Mouse (Mus musculus) monocyte, adult 5-6 weeks (primary cell): Measurements from ENCODE around the gene Ppil1. TPM values are rescaled to one million over a fixed set of nuclear protein-coding genes. Genes with fewer than 3 reads are reported as not detected.
A peak's percentile ranks its signal among the peaks of the same experiment; 100 is the strongest.

Experiments used
- ATAC-seq: fragments of 153-309, 156-312 bp; replicated peaks from 2 replicates; pipeline ENCODE4 v1.8.0; 2017; ENCODE audit warnings: mild to moderate bottlenecking; ENCODE audit not compliant: low TSS enrichment, insufficient number of reproducible peaks, severe bottlenecking, poor library complexity, low FRiP score
- total RNA-seq: library from RNA; stranded (forward); fragments of 200-1000, 200-491, 200-594 nt; gene quantifications from 3 replicates; pipeline ENCODE4 v1.2.3, GENCODE M21; 2017

The Ppil1 gene
- 12.7 to 24.2 TPM (median 17.9 TPM) in 3 replicates for total RNA-seq

DNA sequence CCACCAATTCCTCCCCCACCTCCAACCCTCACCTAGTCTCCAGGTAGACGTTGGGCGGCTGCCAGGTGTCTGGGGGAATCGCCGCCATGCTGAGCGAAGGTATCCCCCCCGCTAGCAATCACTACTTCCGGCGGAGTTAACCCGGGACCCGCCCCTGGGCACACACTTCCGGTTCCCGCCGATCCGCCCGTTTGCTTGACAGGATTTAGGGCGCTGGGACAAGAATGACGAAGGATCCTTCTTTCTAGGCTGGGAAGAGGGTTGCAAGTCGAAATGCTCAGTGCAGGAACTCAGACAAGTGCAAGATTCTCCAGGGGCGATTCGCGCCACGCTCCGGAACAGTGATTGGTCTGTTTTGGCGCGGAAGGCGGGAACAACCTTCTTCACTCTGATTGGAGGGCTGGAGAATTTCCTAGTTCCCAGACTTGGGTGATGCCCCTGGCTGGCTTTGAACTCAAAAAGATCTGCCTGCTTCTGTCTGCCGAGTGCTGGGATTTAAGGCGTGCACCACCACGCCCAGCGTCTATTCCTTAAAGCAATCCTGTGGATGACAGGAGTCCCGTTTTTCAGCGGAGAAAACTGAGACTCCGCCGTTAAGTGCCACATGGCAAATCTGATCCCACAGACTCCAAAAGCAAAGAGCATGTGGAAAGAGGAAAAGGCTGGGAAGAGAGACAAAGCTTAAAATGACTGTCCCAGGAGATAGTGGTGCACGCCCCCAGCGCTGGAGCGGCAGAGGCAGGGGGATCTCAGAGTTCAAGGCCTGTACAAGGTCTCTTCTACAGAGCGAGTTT, at the start of gene Ppil1:
Ppil1 (minus strand) TSS at position 347 of the 794 bp plus-strand sequence.
- ATAC-seq, result peak; percentile 57

DNA sequence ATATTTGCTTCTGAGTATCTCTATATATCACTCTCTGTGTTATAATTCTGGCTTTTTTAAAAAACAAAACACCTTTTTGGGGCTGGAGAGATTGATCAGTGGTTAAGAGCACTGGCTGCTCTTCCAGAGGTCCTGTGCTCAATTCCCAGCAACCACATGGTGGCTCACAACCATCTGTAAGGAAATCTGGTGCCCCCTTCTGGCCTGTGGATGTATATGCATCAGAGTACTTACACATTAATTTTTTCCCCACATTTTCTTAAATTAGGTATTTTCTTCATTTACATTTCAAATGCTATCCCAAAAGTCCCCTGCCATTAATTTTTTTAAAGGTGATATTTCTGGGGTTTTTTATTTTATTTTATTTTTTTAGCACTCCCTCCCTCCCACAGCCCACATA, 49.3 kb upstream of the Ppil1 start:
- no peak for ATAC-seq

DNA sequence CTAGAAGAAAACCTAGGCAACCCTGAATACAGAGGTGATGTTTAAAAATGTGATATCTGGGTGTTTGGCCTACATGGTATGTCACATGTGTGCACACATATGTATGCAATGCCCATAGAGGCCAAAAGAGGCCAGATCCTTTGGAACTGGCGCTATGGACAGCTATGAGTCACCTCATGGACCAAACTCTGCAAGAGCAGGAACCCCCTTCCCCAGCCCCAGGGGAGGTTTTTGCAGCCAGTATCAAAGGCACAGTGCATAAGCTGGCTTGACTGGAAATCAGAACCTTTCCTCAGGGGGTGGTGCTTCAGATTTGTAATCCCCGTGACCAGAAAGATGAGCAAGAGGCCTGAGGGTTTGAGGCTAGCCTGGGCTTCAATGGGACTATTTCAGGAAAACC, 48.1 kb upstream of the Ppil1 start:
- ATAC-seq, result no peak

DNA sequence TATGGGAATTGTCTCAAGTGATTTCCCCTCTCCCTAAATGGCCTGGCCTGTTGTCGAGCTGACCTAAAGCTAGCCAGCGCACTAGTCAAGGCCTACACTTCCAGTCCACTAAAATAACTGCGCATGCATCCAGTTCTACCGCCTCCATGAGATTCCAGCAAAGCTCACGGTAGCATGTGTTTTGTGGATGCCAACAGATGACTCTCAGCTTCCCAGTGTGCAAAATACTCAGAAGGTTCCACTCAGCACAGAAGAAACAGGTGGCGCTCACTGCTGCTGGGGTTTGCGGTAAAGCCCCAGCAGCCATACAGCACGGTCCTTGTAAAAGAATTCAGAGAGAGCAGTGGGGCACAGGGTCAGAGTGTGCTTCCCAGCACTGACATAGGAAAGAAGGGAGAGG, 47.6 kb upstream of the Ppil1 start:
- no peak for ATAC-seq

DNA sequence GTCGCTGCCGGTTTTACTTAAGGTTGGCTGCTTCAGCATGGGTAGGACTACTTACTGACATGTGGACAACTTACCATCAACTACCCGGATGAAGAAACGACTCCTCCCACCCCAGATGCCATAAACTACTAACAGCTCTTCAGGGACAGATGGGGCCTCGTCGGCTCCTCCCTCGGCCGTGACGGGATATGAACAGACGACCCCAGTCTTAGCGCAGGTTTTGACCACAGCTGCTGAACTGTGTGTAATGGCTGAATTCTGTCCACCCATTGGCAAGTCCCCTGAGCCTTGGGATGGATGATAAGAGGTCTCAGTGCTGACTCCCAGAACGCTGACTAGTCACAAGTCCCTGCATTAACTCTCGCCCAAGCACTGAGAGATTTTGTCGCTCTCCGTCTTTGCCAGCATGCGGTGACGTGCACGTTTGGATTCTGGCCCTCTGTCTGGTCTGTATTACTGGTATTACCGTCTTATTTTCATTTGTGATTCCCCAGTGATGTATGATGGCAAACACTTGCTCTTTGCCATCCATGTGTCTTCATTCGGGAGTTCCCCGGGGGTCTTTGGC, 46.2 kb upstream of the Ppil1 start:
- no peak for ATAC-seq

DNA sequence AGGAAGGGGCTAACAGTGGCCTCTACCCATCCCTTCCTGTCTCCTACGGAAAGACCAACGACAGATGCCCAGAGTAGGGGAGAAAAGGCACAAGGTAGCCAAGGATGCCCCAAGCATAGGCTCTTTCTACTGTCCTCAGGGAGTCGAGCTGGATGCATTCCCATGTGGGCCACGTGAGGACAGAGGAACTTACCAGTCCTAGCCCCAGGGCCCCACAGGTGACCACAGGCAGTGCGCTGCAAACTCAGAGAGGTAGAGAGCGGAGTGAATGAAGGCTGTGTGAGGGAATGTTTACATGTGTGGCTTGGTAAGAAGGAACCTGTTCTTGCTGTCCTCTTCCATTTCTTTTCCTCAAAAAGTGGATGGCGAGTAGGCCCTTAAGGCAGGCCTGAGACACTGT, 41.9 kb upstream of the Ppil1 start:
- no peak for ATAC-seq

DNA sequence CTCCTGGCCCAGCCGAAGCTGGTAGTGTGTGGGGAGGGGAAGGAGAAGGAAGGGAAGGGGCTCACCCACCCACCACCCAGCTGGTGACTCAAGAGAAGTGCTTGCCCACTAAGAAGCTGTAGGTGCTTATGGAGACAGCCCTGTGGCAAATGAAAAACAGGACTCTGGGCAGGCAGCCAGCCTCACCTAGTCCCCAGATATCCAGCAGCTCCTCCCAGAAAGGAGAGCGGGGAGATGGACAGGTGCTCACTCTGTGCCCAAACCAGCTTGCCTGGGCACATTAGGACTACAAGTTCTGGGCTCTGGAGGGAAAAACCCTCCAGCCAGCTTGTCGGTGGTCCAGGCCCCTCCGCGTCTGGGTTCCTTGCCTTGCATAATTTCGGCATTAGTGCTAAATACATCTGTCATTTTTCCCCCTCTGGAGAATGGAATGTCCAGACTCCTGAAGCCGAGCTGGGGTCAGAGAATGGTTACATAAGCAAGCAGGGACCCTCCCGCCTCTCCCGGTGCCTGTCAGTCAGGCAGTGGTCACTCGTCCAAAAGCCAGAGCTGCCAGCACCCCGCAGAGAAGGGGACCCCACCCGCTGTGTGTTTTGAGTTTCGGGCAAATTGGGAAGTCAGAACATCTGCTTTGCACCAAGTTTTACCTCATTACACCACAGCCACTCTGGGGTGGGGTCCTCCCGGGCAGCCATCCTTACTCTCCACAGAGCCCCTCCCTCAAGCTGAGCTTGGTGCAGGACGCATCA, 41.2 kb upstream of the Ppil1 start:
- no peak for ATAC-seq

DNA sequence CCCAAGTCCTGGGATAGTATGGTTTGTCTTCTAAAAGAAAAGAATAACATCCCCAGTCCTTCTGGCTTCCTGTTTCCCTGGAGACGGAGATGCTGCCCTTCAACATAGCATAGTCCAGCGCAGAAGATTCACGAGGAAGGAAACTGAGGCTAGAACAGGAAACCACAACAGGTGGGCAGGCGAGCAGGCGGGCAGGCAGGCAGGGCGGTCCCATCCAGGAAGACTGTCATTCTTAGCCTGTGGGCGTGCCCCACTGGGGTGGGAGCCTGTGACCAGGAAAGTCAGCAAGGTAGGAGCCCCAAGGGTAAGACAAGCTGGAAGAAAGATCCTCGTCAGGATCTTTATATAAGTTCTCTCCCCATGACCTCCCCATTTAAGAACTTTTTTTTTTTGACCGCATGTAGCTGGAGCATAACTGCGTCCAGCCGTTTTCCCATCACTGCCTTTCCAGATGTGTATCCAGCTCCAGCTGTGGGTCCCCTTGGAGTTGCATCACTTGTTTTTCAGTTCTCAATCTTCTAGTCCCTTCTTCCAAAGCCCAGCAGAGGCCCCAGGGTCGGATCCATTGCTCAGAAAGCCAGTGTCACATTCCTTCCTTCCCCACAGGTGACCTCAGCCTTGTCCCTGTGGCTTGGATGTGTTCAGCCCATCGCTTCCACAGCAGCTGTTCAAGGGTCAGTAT, 40.5 kb upstream of the Ppil1 start:
- ATAC-seq, result no peak; the same call in 1 of the 2 replicates

DNA sequence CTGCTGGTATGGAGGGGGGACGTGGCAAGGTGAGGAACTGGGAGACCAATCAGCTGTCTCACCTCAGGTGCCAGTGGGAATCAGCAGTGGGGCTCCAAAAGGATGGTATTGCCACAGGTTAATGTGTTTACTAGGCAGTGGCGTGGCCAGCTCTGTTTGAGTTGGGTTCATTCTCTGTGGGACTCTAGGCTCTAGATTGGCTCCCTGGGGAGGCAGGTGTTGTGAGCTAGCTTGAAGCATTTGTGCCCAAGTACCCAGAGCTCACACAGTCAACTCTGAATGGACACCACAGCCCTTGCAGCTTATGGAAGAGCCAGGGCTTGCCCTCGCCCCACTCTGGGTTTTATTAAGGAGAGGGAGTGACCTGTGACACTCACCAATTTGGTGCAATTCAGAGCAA, 39.9 kb upstream of the Ppil1 start:
- ATAC-seq, result no peak

DNA sequence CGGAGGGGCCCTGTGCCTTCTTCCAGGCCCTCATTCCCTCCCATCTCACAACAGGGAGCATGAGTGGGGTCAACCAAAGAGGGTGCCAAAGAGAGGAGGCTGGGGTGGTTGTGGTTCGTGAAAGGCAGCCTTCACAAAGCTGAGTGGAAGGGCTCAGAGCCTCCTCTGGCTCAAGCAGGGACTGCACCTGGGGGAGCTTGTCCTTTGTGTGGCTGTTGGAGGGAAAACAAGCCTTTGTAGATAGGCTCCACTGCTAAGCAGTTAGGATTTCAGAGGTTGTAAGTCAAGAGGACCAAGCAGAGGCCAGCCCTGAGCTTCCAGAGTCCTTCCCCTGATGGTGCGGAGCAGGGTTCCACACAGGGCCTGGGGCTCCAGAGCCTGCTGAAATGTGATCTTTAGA, 39.1 kb upstream of the Ppil1 start:
- no peak for ATAC-seq

DNA sequence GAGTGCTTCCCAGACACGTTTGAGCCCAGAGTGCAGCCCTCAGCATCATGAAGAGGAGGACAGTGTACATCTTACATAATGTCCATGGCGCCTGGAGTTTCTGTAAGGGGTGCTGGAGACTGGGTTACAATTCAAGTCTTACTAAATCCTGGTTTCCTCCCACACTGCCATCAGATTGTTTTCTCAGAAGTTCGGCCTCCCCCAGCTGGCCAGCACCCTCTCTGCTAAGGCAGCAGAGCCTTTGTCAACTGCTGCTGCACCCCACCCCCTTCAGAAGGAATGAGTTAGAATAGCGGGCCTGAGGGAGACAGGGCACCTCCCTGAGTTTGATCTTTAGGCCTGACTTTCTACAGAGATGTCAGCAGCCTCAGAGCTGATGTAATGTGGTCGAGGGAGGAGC, 38.2 kb upstream of the Ppil1 start:
- no peak for ATAC-seq

DNA sequence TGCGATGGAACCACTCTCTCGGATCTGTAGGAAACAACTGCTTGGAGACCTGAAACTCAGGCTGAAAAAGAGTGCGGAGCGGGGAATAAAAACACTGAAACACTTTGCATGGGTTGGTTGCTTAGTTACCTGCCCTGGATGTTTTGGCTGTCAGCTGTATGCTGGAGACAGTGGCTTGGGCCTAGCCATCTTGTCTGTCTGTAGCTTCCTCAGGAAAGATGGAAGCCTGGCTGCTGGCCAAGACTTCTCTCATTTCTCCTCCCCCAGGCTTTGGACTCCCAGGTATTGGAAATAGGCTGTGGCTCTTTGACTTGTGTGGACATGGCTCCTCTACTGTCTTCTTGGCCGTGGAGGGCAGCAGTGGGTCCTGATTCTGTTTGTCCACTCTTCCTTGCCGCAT, 37.4 kb upstream of the Ppil1 start:
- no peak for ATAC-seq

DNA sequence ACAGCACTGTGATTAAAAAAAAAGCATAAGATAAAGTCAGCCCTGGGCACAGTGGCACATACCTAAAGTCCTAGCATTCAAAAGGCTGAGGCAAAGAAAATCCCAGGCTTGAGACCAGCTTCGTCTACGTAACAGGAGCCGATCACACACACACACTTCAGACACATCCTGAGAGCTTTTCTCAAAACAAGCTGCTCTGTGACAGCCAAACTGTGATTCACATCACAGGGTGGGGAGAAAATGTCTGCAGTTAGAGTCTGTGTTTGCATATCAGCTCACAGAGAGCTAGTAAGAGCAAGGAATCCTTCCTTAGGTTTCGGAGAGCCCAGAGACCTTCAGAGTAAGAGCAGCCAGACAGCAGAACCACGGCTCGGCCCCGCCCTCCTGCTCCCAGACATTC, 36.9 kb upstream of the Ppil1 start:
- no peak for ATAC-seq

DNA sequence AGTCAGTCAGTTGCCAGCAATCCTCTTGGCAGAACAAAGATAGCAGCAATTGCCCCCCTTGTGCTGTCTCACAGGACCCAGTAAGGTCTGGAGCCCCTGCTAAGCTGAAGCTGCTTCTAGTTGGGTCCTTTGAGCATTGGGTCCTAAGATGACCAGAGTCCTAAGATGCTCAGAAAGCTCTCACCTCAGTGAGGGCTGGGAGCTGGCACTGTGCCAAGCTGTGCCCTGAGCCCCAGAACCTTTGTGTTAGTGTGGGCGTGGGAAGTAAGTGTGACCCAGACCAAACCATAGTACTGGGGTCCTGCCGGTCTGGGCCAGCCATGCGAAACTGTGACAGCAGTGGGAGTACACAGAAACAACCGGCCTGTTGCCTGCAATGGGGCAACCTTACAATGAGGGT, 35.3 kb upstream of the Ppil1 start:
- no peak for ATAC-seq

DNA sequence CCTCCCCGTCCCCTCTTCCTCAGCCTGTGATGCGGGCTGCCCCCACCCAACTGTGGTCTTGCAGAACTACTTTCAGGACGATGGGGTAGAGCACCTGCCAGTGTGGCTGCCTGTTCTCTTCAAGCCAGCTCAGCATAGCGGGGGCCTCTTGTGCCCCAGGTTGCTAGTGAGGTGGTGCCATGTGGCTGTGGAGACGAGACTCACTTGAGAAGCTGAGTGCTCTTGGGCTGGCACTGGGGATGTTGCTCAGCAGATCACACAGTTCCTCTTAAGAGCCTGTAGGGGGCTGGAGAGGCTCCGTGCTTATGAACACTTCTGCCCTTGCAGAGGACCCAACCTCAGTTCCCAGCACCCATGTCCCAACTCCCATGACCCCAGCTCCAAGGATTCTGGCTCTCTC, 33.8 kb upstream of the Ppil1 start:
- ATAC-seq, result no peak

DNA sequence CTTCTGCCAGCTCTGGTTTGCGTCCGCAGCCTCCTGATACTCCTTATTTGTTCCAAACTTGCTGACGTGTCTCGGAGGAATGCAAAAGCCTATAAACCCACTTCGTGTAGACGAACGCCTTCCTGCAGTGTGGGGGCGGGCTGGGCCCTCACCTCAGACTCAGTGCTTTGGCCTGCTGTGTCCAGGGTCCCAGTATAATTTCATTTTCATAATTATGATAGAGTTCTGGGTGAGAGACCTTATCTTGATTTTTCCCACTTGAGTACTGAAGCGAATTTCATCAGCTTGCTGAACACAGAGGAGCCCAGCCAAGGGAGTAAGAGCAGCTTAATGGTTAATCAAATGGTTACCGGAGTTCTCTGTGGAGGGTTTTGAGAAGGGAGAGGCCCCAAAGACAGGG, 33.3 kb upstream of the Ppil1 start:
- ATAC-seq, result no peak

DNA sequence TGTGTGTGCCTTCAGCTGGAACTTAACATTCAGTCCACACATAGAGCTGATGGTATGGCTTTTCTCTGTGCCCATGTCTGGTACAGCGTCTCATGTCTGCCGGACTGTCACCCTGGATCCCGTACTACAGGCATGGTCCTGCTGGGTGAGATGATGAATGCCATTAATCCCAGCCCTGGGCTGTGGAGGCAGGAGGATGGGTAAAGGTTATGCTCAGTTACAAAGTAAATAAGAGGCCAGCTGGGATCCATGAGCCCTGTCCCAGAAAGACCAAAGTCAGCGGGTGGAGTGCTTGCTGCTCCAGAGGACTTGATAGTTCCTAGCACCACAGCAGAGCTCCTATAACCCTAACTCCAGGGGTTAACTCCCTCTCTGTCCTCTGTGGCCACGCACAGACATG, 31.8 kb upstream of the Ppil1 start:
- ATAC-seq, result no peak

DNA sequence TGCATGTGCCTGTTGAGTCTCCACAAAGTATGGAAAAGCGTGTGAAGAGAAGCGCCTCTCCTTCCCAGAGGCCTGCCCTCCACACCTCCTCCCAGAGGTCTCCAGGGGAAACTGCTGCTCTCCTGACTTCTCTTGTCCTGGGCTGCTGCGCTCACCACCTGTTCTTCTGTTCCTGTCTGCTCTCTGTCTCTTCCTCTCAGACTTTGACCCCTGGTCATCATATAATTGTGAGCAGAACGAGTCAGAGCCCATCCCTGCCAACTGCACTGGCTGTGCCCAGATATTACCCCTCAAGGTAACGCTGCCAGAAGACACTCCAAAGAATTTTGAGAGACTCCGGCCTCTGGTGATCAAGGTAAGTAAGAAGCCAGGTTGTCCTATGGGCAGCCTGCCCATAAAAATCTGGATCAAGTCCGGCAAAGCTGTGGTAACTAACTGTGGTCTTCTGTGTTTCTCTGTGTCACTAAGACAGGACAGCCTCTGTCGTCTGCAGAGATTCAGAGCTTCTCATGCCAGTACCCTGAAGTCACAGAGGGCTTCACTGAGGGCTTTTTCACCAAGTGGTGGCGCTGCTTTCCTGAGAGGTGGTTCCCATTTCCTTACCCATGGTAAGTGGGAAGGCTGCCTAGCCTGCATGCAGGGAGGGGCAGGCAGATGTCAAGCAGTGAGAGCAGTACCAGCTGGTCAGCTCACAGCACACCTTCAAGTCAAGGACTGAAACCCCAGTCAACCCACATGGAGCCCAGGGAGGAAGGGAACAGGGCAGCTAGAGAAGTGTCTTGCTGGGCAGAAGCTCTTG, 30.0 kb upstream of the Ppil1 start:
- no peak for ATAC-seq

DNA sequence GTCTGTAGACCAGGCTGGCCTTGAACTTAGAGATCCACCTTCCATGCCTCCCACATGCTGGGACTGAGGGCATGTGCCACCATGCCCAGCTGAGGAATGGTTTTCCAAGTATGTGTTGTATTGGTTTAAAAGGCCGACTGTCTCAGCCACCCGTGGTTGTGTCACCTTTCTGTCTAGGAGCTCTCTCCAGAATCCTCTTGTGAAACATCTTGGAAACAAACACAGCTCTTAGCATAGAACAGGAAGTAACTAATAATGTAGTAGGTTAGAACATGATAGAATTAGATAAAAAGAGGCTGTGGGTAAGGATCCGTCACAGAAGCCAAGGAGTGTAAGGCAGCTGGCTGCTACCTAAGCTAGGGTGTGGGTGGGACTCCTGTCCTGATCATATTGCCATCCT, 29.0 kb upstream of the Ppil1 start:
- ATAC-seq, result no peak
